In genomic region chr15:86253411-86253810, GRCm38 (mm10) we compare ENCODE assay signal across 16 mouse cellular contexts. TPM values are rescaled to one million over a fixed set of nuclear protein-coding genes. Genes with fewer than 3 reads are reported as not detected.
A peak's percentile ranks its signal among the peaks of the same experiment; 100 is the strongest.
DNase-seq lines count a peak whose midpoint lies in the region; ATAC-seq and TF ChIP-seq lines count a peak whose summit lies in the region.
"Had no signal": no experiment of that assay in that cellular context is flagged by ENCODE, and none has a peak within 500 bp of the region (broad histone marks: within the 10 kb centered on the region; RNA-seq: fewer than 3 reads in every experiment).

No protein-coding gene starts in this region.

- no peak for TF ChIP-seq CTCF in layer of hippocampus, adult 2 months (conservative IDR thresholded peaks at IDR 0.05)

- H3K9ac ChIP-seq in forebrain, embryonic 11.5 days (ENCODE audit: low read length), result no peak overlapping the region
- no peak overlapping the region for H3K9ac ChIP-seq in neural tube, embryonic 14.5 days (replicated peaks; ENCODE audit: low read depth, low read length)
- H3K9ac ChIP-seq in forebrain, embryonic 16.5 days (replicated peaks; ENCODE audit: low read depth, low read length), result no peak overlapping the region
- H3K9ac ChIP-seq: heart, embryonic 15.5 days; hindbrain, embryonic 12.5 days; liver, embryonic 12.5 days; lung, embryonic 15.5 days had no signal

- no peaks in the 10 kb centered on the region for H3K9me3 ChIP-seq in forebrain, embryonic 11.5 days (ENCODE audit: control insufficient read depth, low read length)
- no peaks in the 10 kb centered on the region for H3K9me3 ChIP-seq in forebrain, embryonic 10.5 days
- no peaks in the 10 kb centered on the region for H3K9me3 ChIP-seq in neural tube, embryonic 14.5 days (ENCODE audit: control insufficient read depth, low read length)
- no peaks in the 10 kb centered on the region for H3K9me3 ChIP-seq in forebrain, embryonic 16.5 days (ENCODE audit: control insufficient read depth, low read length)
- H3K9me3 ChIP-seq: heart, embryonic 15.5 days; hindbrain, embryonic 12.5 days; liver, embryonic 12.5 days; lung, embryonic 15.5 days had no signal

- H3K27me3 ChIP-seq in forebrain, embryonic 11.5 days (ENCODE audit: control insufficient read depth, insufficient read depth, low read length), result 0 out of 2 replicates have a peak, but pooled peaks cover 2% of the 10 kb centered on the region
- H3K27me3 ChIP-seq in forebrain, embryonic 10.5 days (ENCODE audit: poor library complexity, severe bottlenecking), result peaks cover 51% of the 10 kb centered on the region
- no peaks in the 10 kb centered on the region for H3K27me3 ChIP-seq in neural tube, embryonic 14.5 days (ENCODE audit: control insufficient read depth, insufficient read depth, low read length)
- H3K27me3 ChIP-seq in forebrain, embryonic 16.5 days (replicated peaks; ENCODE audit: control insufficient read depth, insufficient read depth, low read length), result no peaks in the 10 kb centered on the region
- H3K27me3 ChIP-seq: heart, embryonic 15.5 days; hindbrain, embryonic 12.5 days; liver, embryonic 12.5 days; lung, embryonic 15.5 days had no signal

- no peak overlapping the region for H3K27ac ChIP-seq in forebrain, embryonic 11.5 days (ENCODE audit: low read depth, low read length)
- H3K27ac ChIP-seq in forebrain, embryonic 10.5 days, result no peak overlapping the region
- peak overlapping the region; percentile 3; the same call in 1 of the 2 replicates for H3K27ac ChIP-seq in layer of hippocampus, adult 2 months
- H3K27ac ChIP-seq in neural tube, embryonic 14.5 days (ENCODE audit: low read depth, low read length), result no peak overlapping the region
- no peak overlapping the region for H3K27ac ChIP-seq in forebrain, embryonic 16.5 days (ENCODE audit: low read length)
- H3K27ac ChIP-seq: heart, embryonic 15.5 days; hindbrain, embryonic 12.5 days; liver, embryonic 12.5 days; lung, embryonic 15.5 days had no signal

- no peak for DNase-seq in forebrain, embryonic 11.5 days (ENCODE audit: low spot score)
- DNase-seq in forebrain, embryonic 10.5 days (ENCODE audit: extremely low spot score, low spot score), result no peak
- DNase-seq in layer of hippocampus, adult 2 months (ENCODE audit: low spot score in 2 of 2), result peak in 1 of 2 experiments; percentile 65
- DNase-seq in layer of hippocampus, postnatal 10 days (ENCODE audit: low spot score in 2 of 2), result no peak
- no peak for DNase-seq in neural tube, embryonic 10.5 days (ENCODE audit: extremely low spot score, low spot score)
- DNase-seq in lung, postnatal 25 days (ENCODE audit: low spot score), result no peak
- DNase-seq: cerebellum, adult 2 months; heart, adult 11 months; kidney, adult 2 months; kidney, postnatal 25 days had no signal

- peak; percentile 69 for ATAC-seq in forebrain, embryonic 11.5 days (replicated peaks; ENCODE audit: low FRiP score)
- peak; percentile 41; the same call in 1 of the 2 replicates for ATAC-seq in neural tube, embryonic 14.5 days (ENCODE audit: low read depth)
- no peak; the same call in 1 of the 2 replicates for ATAC-seq in forebrain, embryonic 16.5 days
- ATAC-seq: liver, embryonic 12.5 days had no signal

- 28% methylated on average over 10 of the region's 10 CpGs for WGBS in forebrain, embryonic 11.5 days
- WGBS in forebrain, embryonic 10.5 days, result 36% methylated on average over 10 of the region's 10 CpGs
- 22% methylated on average over 10 of the region's 10 CpGs for WGBS in neural tube, embryonic 14.5 days
- WGBS in forebrain, embryonic 16.5 days, result 9% methylated on average over 10 of the region's 10 CpGs

- peaks cover 8% of the 10 kb centered on the region for H3K4me1 ChIP-seq in forebrain, embryonic 11.5 days (replicated peaks; ENCODE audit: control insufficient read depth, insufficient read depth, low read length)
- H3K4me1 ChIP-seq in forebrain, embryonic 10.5 days, result peaks cover 35% of the 10 kb centered on the region
- H3K4me1 ChIP-seq in neural tube, embryonic 14.5 days (ENCODE audit: control insufficient read depth, insufficient read depth, low read length), result peaks cover 8% of the 10 kb centered on the region; the same call in 1 of the 2 replicates
- H3K4me1 ChIP-seq in forebrain, embryonic 16.5 days (replicated peaks; ENCODE audit: control insufficient read depth, insufficient read depth, low read length), result peaks cover 16% of the 10 kb centered on the region
- H3K4me1 ChIP-seq: heart, embryonic 15.5 days; liver, embryonic 12.5 days; lung, embryonic 15.5 days had no signal

- H3K4me3 ChIP-seq in forebrain, embryonic 11.5 days (ENCODE audit: low read depth, low read length), result no peak overlapping the region
- H3K4me3 ChIP-seq in forebrain, embryonic 10.5 days, result no peak overlapping the region
- H3K4me3 ChIP-seq in layer of hippocampus, adult 2 months, result no peak overlapping the region
- no peak overlapping the region for H3K4me3 ChIP-seq in neural tube, embryonic 14.5 days (ENCODE audit: low read depth, low read length)
- H3K4me3 ChIP-seq in forebrain, embryonic 16.5 days (replicated peaks; ENCODE audit: low read length), result no peak overlapping the region
- H3K4me3 ChIP-seq: heart, embryonic 15.5 days; hindbrain, embryonic 12.5 days; liver, embryonic 12.5 days; lung, embryonic 15.5 days had no signal

- no peaks in the 10 kb centered on the region for H3K36me3 ChIP-seq in forebrain, embryonic 11.5 days (ENCODE audit: control insufficient read depth, insufficient read depth, low read length)
- H3K36me3 ChIP-seq in forebrain, embryonic 10.5 days (replicated peaks), result no peaks in the 10 kb centered on the region
- no peaks in the 10 kb centered on the region for H3K36me3 ChIP-seq in neural tube, embryonic 14.5 days (ENCODE audit: control insufficient read depth, insufficient read depth, low read length)
- H3K36me3 ChIP-seq in forebrain, embryonic 16.5 days (ENCODE audit: control insufficient read depth, insufficient read depth), result no peaks in the 10 kb centered on the region
- H3K36me3 ChIP-seq: heart, embryonic 15.5 days; hindbrain, embryonic 12.5 days; lung, embryonic 15.5 days had no signal

- H3K4me2 ChIP-seq in forebrain, embryonic 11.5 days (ENCODE audit: low read depth, low read length, severe bottlenecking), result no peak overlapping the region
- H3K4me2 ChIP-seq in neural tube, embryonic 14.5 days (ENCODE audit: low read depth, low read length), result no peak overlapping the region; the same call in 1 of the 2 replicates
- 0 out of 2 replicates have a peak overlapping the region, but pooled peaks have one; percentile 7 for H3K4me2 ChIP-seq in forebrain, embryonic 16.5 days (ENCODE audit: low read length)
- H3K4me2 ChIP-seq: heart, embryonic 15.5 days; hindbrain, embryonic 12.5 days; liver, embryonic 12.5 days; lung, embryonic 15.5 days had no signal

RNA-seq across cellular contexts. Expression of gene Tbc1d22a, which starts 39.2 kb away (rescaled TPM):
- 8.7 and 9.3 TPM in 2 replicates for polyA plus RNA-seq in forebrain, embryonic 11.5 days (2014; fragmentation: Nextera tagmentation; extraction: Ambion mirVana)
- 9.5 and 10.8 TPM in 2 replicates for polyA plus RNA-seq in forebrain, embryonic 10.5 days (2016; fragmentation: Nextera tagmentation; extraction: Ambion mirVana)
- 10 to 100 TPM; 33.2 to 34.7 TPM for total RNA-seq in layer of hippocampus, adult 2 months (2021)
- total RNA-seq in layer of hippocampus, postnatal 10 days (2021), result 10 to 100 TPM; 25.1 to 25.2 TPM
- polyA plus RNA-seq in neural tube, embryonic 14.5 days (2014; fragmentation: Nextera tagmentation; extraction: Ambion mirVana), result 8.9 and 10.1 TPM in 2 replicates
- 11.6 and 13.4 TPM in 2 replicates for polyA plus RNA-seq in forebrain, embryonic 16.5 days (2015; fragmentation: Nextera tagmentation; extraction: Ambion mirVana)
